Mouse (Mus musculus) testis, adult 2 months (tissue): Measurements from ENCODE around the gene Irak1bp1. TPM values are rescaled to one million over a fixed set of nuclear protein-coding genes. Genes with fewer than 3 reads are reported as not detected.

Source experiments
- H3K27ac ChIP-seq: fragments of 200-500 bp; 2 replicates; pipeline ENCODE4 v1.5.1; 2012; ENCODE audit warnings: low read depth, low read length; ENCODE audit not compliant: control insufficient read depth, insufficient read depth
- H3K27me3 ChIP-seq: fragments of 200-500 bp; 2 replicates; pipeline ENCODE4 v1.6.1; 2012; ENCODE audit warnings: mild to moderate bottlenecking, low read length, moderate library complexity; ENCODE audit not compliant: control insufficient read depth, insufficient read depth
- H3K36me3 ChIP-seq: fragments of 200-500 bp; 2 replicates; pipeline ENCODE4 v1.6.1; 2012; ENCODE audit warnings: mild to moderate bottlenecking, low read length; ENCODE audit not compliant: control insufficient read depth, insufficient read depth
- H3K4me1 ChIP-seq: fragments of 200-500 bp; 2 replicates; pipeline ENCODE4 v1.6.1; 2012; ENCODE audit warnings: low read length; ENCODE audit not compliant: control insufficient read depth, insufficient read depth
- H3K4me3 ChIP-seq: fragments of 200-500 bp; 2 replicates; pipeline ENCODE4 v1.5.1; 2012; ENCODE audit warnings: low read depth, mild to moderate bottlenecking, low read length, moderate library complexity, mixed read lengths; ENCODE audit not compliant: control insufficient read depth
- CTCF ChIP-seq: fragments of 200-500 bp; IDR thresholded peaks from 2 replicates; pipeline ENCODE4 v1.5.1; 2012; ENCODE audit warnings: low read depth, mild to moderate bottlenecking, inconsistent platforms, low read length, moderate library complexity; ENCODE audit not compliant: control insufficient read depth, insufficient read depth, insufficient replicate concordance
- POLR2A ChIP-seq: fragments of 200-500 bp; IDR thresholded peaks from 2 replicates; pipeline ENCODE4 v1.6.1; 2012; ENCODE audit warnings: low read depth, mild to moderate bottlenecking, inconsistent platforms, low read length, moderate library complexity; ENCODE audit not compliant: control insufficient read depth
- polyA plus RNA-seq: library from polyadenylated mRNA; depleted of rRNA; stranded (reverse); fragments of >200 nt; gene quantifications from 2 replicates; pipeline ENCODE4 v1.2.3, GENCODE M21; 2012; rRNA removed

Gene Irak1bp1
- polyA plus RNA-seq, result 28.3 and 38.4 TPM in 2 replicates

DNA sequence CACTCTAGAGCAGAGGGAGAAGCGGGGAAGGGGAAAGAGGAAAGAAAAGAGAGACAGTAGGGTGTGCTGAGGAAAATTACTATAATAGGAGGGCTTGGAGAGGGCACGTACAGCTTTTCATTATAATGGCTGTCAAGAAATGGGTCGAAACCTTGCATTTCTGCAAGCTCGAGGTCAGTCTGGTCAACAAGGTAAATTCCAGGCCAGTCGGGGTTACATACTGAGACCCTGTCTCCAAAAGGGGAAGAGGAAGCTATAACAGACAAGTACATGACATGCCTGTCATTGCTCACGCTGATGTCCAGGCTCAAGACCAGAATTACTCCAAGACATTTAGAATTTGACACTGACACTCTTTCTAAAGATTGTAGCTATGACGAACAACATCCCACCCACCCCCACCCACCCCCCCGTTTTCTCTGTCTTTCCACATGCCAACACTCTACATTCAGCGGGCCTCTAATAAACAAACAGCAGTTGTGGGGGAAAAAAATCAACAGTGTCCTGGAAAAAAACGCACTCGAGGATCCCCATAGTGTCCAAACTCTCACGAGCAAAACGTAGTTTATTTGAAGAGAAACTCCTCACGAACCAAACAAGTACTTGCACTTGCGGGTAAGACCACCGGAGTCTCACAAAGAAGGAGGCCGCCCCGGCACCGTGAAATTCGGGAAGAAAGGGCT, at the start of gene Irak1bp1:
Gene Irak1bp1, plus strand, starts transcription at position 534 of the 683 bp plus-strand sequence.
- Histone ChIP-seq H3K4me3 (peak within 1 kb of the TSS; percentile 94), H3K27me3 (no peaks in the 10 kb centered on the region), H3K36me3 (no peaks in the 10 kb centered on the region), H3K27ac (peak within 1 kb of the TSS; percentile 86), H3K4me1 (peaks cover 3% of the 10 kb centered on the region)
- TF ChIP-seq POLR2A (no peak), CTCF (no peak)

DNA sequence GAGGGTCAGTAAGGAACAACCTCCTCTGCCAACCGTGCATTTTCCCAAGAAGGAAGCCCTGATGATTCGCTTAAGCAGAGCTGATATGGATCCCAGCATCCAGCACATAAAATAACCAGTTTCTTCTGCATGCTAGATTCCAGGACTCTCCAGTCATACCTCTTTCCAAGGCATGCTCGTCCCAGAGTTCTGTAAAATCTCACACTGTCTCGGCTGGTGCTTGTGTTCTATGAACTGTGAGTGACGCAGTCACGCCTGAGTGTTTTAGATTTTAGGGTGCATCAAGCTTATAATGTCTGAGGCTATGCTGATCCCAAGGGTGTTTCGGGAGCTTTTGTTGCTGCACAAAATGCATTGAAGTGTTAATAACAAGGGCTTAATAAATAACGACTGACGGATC, 41.0 kb upstream of the Irak1bp1 start:
- Histone ChIP-seq H3K27me3 (no peaks in the 10 kb centered on the region), H3K4me1 (no peaks in the 10 kb centered on the region), H3K27ac (no peak overlapping the region), H3K36me3 (no peaks in the 10 kb centered on the region), H3K4me3 (no peak overlapping the region)
- TF ChIP-seq CTCF (no peak), POLR2A (no peak)

DNA sequence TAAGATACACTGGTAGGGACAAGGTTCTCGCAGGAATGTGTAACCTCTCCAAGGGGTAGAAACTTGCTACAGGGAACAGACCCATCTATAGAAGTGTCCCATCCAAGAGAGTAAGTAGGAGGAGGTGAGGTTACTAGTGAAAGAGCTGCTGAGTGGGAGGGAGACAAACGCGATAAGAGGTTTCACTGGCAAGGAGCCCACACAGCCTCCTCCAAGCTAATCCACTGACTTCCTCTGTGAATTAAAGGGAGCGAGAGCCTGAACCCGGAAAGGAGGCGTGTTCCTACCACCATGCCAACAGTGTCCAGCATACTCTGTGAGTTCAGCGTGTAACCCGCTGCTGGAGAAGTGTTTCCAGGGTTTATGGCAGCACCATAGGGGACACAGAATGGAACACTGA, 29.0 kb upstream of the Irak1bp1 start:
- Histone ChIP-seq H3K4me3 (no peak overlapping the region), H3K27me3 (no peaks in the 10 kb centered on the region), H3K27ac (no peak overlapping the region), H3K36me3 (no peaks in the 10 kb centered on the region), H3K4me1 (no peaks in the 10 kb centered on the region)
- TF ChIP-seq CTCF (no peak), POLR2A (no peak)

DNA sequence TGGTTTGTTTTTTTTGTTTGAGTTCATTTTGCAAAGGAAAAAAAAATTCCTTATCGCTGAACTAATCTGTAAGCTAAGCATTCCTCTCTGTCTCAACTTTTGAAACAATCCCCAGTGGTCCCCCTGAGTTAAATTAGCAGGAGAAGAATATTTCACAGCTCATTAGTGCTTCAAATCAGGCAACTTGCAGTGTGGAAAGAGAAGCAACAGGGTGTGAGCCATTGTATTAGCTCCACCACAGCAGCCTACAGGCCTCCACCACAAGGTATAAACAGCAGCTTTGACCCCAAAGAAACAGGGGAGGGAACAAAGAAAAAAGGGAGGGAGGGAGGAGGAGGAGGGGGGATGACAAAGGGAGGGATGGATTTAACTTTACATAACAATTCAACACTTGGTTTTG, 22.2 kb upstream of the Irak1bp1 start:
- TF ChIP-seq POLR2A (no peak), CTCF (no peak)
- no peak overlapping the region for H3K27ac ChIP-seq

DNA sequence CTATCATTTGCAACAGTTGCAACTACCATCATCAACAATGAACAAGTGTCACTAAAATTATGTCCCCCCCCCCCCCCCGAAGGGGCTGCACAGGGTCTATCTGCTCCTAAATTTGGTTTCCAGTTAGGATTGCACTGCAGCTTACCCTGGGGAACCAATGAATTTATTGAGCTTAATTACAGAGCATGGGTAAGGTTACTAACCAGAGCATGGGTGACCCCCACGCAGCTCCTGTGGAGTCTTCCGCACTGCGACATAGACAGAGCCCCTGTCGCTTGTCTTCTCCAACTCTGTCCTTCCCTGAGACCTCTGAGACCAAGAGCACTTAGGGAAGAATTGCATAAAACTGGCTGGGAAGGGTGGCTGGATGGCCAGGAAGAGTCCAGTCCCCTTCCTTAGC, 21.7 kb upstream of the Irak1bp1 start:
- Histone ChIP-seq H3K4me3 (no peak overlapping the region), H3K4me1 (no peaks in the 10 kb centered on the region), H3K36me3 (no peaks in the 10 kb centered on the region), H3K27ac (no peak overlapping the region), H3K27me3 (no peaks in the 10 kb centered on the region)
- TF ChIP-seq CTCF, result no peak
- no peak for TF ChIP-seq POLR2A

More for the DNA sequence above, 22.2 kb upstream of the Irak1bp1 start:
- Histone ChIP-seq H3K27me3 (no peaks in the 10 kb centered on the region), H3K4me1 (no peaks in the 10 kb centered on the region), H3K4me3 (no peak overlapping the region), H3K36me3 (no peaks in the 10 kb centered on the region)

DNA sequence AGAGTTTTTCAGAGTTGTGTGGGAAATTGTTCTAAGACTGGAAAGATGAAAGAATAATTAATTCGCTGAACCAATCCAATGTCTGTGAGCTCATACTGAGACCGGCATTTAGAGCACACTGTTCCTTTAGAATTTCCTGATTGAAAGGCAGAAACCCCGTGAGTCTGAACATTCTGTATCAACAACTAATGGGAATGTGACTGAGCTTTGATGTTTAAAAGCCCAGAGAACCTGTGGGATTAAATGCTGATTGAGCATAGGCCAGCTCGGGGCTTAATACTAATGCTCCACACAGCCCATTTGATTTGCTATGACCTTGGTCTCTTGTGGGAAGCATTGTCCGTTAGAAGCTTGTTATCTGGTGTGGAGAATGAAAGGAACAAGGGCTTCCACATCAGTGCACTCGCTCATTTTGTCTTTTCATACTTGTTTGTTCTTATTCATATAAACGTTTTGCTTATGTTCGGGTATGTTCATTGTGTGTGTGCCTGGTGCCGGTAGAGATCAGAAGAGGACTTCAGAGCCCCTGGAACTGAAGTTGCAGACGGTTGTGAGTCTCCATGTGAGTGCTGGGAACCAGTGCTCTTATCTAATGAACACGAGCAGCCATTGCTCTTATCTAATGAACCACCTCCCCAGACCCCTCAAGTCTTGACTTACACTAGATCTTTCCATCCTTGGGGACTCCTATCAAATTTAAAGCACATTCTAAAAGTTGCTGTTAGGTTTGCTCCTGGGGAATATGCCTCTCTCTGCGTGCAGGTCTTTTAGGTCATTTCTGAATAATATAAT, 17.0 kb upstream of the Irak1bp1 start:
- Histone ChIP-seq H3K4me1 (no peaks in the 10 kb centered on the region), H3K36me3 (no peaks in the 10 kb centered on the region), H3K27me3 (no peaks in the 10 kb centered on the region), H3K4me3 (no peak overlapping the region), H3K27ac (no peak overlapping the region)
- TF ChIP-seq CTCF, result no peak
- TF ChIP-seq POLR2A, result no peak

DNA sequence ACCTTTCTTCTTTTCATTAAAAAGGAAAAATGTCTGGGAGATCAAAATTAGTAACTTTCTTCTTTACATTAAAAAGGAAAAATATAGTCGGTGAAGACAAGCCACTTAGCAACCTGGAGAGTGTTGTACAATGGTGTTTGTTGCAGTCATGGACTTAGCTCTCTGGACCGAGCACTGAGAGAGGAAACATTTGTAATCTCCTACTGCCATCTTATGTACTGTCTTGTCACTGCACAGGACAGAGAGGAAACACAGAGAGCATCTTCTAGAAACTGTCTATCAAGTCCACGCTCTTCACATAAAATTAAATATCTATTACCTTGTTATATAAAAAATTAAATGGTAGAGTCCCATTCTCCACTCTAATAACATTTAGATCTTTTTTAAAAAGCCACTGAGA, 14.8 kb upstream of the Irak1bp1 start:
- Histone ChIP-seq H3K4me1 (no peaks in the 10 kb centered on the region), H3K36me3 (no peaks in the 10 kb centered on the region), H3K27ac (no peak overlapping the region), H3K4me3 (no peak overlapping the region), H3K27me3 (no peaks in the 10 kb centered on the region)
- TF ChIP-seq POLR2A (no peak), CTCF (no peak)
